Mouse (Mus musculus): ENCODE data around the gene Chd4.

Gene Chd4

GRCm38 (mm10) chr6:125090341-125091085, 5.3 kb upstream of the Chd4 start:
- DNase-seq (ENCODE audit: low read depth, low spot score): no peak

- DNase-seq (ENCODE audit: low read depth, low spot score): no peak
Measured at GRCm38 (mm10) chr6:125092372-125092771, 3.4 kb upstream of the Chd4 start.

GRCm38 (mm10) chr6:125094843-125095242, 938 bp upstream of the Chd4 start:
- no peak for DNase-seq (ENCODE audit: low read depth, low spot score)

GRCm38 (mm10) chr6:125096279-125096596, 457 bp downstream of the Chd4 start:
- no peak for DNase-seq (ENCODE audit: low read depth, low spot score)

- DNase-seq (ENCODE audit: low read depth, low spot score): no peak
Measured at GRCm38 (mm10) chr6:125096597-125097345, 990 bp downstream of the Chd4 start.

- DNase-seq (ENCODE audit: low read depth, low spot score): no peak
Measured at GRCm38 (mm10) chr6:125097346-125097689, 1.5 kb downstream of the Chd4 start.

- DNase-seq (ENCODE audit: low read depth, low spot score): no peak
Measured at GRCm38 (mm10) chr6:125097951-125098350, 2.2 kb downstream of the Chd4 start.

- DNase-seq (ENCODE audit: low read depth, low spot score): no peak
Measured at GRCm38 (mm10) chr6:125098513-125098912, 2.7 kb downstream of the Chd4 start.

GRCm38 (mm10) chr6:125099421-125099971, 3.7 kb downstream of the Chd4 start:
- no peak for DNase-seq (ENCODE audit: low read depth, low spot score)

- no peak for DNase-seq (ENCODE audit: low read depth, low spot score)
Measured at GRCm38 (mm10) chr6:125101444-125101843, 5.7 kb downstream of the Chd4 start.

- no peak for DNase-seq (ENCODE audit: low read depth, low spot score)
Measured at GRCm38 (mm10) chr6:125104223-125104622, 8.4 kb downstream of the Chd4 start.

- DNase-seq (ENCODE audit: low read depth, low spot score): no peak
Measured at GRCm38 (mm10) chr6:125107705-125108104, 11.9 kb downstream of the Chd4 start.

GRCm38 (mm10) chr6:125109371-125109770, 13.6 kb downstream of the Chd4 start:
- DNase-seq (ENCODE audit: low read depth, low spot score): no peak

- DNase-seq (ENCODE audit: low read depth, low spot score): no peak
Measured at GRCm38 (mm10) chr6:125110927-125111326, 15.1 kb downstream of the Chd4 start.

- no peak for DNase-seq (ENCODE audit: low read depth, low spot score)
Measured at GRCm38 (mm10) chr6:125112553-125112952, 16.8 kb downstream of the Chd4 start.

- no peak for DNase-seq (ENCODE audit: low read depth, low spot score)
Measured at GRCm38 (mm10) chr6:125119387-125119786, 23.6 kb downstream of the Chd4 start.

- DNase-seq (ENCODE audit: low read depth, low spot score): no peak
Measured at GRCm38 (mm10) chr6:125128724-125129123, 32.9 kb downstream of the Chd4 start.

- DNase-seq (ENCODE audit: low read depth, low spot score): no peak
Measured at GRCm38 (mm10) chr6:125129710-125130402, 34.1 kb downstream of the Chd4 start.

GRCm38 (mm10) chr6:125131302-125132156, 35.7 kb downstream of the Chd4 start, which contains the start of gene Nop2:
TSS of gene Nop2 (plus strand) at chr6:125131909.
- peak; percentile 73 for DNase-seq (ENCODE audit: low read depth, low spot score)

- no peak for DNase-seq (ENCODE audit: low read depth, low spot score)
Measured at GRCm38 (mm10) chr6:125132470-125132869, 36.7 kb downstream of the Chd4 start.

GRCm38 (mm10) chr6:125137002-125137671, 41.4 kb downstream of the Chd4 start:
- DNase-seq (ENCODE audit: low read depth, low spot score): no peak
